Mouse (Mus musculus) liver, adult 2 months (tissue): ENCODE results near the gene 2310022A10Rik. TPM values are rescaled to one million over a fixed set of nuclear protein-coding genes. Genes with fewer than 3 reads are reported as not detected.

Experiments
- DNase-seq: peaks from one replicate; pipeline ENCODE4 v3.0.0-alpha.2; 2011; ENCODE audit warnings: low read depth, low spot score; ENCODE audit errors: extremely low read depth
- H3K27ac ChIP-seq: fragments of 200-500 bp; replicated peaks from 2 replicates; pipeline ENCODE4 v1.5.1; 2012; ENCODE audit warnings: low read depth, mild to moderate bottlenecking, control low read depth, inconsistent platforms, low read length; ENCODE audit not compliant: insufficient read depth
- H3K27me3 ChIP-seq: fragments of 200-500 bp; 2 replicates; pipeline ENCODE4 v1.6.1; 2012; ENCODE audit warnings: mild to moderate bottlenecking, moderate library complexity, low read length, inconsistent platforms; ENCODE audit not compliant: control insufficient read depth, insufficient read depth
- H3K36me3 ChIP-seq: fragments of 200-500 bp; 2 replicates; pipeline ENCODE4 v1.6.1; 2012; ENCODE audit warnings: low read length, inconsistent platforms; ENCODE audit not compliant: control insufficient read depth, insufficient read depth
- H3K4me1 ChIP-seq: fragments of 200-500 bp; 2 replicates; pipeline ENCODE4 v1.6.1; 2011; ENCODE audit warnings: low read length; ENCODE audit not compliant: control insufficient read depth, insufficient read depth
- H3K4me3 ChIP-seq: fragments of 200-500 bp; 2 replicates; pipeline ENCODE4 v1.5.1; 2011; ENCODE audit warnings: low read depth, mild to moderate bottlenecking, control low read depth, low read length, moderate library complexity; ENCODE audit not compliant: insufficient read depth
- H3K79me2 ChIP-seq: fragments of 200-500 bp; 2 replicates; pipeline ENCODE4 v1.6.1; 2012; ENCODE audit warnings: inconsistent platforms, mild to moderate bottlenecking, low read length, moderate library complexity; ENCODE audit not compliant: control insufficient read depth, insufficient read depth
- H3K9ac ChIP-seq: fragments of 200-500 bp; 2 replicates; pipeline ENCODE4 v1.6.1; 2012; ENCODE audit warnings: low read depth, mild to moderate bottlenecking, control low read depth, inconsistent platforms, low read length
- CTCF ChIP-seq: fragments of 200-500 bp; IDR thresholded peaks from 2 replicates; pipeline ENCODE4 v1.5.1; 2011; ENCODE audit warnings: low read depth, low read length, control low read depth
- POLR2A ChIP-seq: fragments of 200-500 bp; IDR thresholded peaks from 2 replicates; pipeline ENCODE4 v1.6.1; 2011; ENCODE audit warnings: low read length, control low read depth; ENCODE audit not compliant: insufficient read depth; ENCODE audit errors: extremely low read depth
- WGBS: fragments of 180-500 bp; shearing (Covaris S2); methylation state at CpG from one replicate; pipeline ENCODE4 v1.1.7; 2018; 5-methylcytosine and 5-hydroxymethylcytosine counted together
- polyA plus RNA-seq: library from polyadenylated mRNA; depleted of rRNA; stranded (reverse); fragments of >200 nt; gene quantifications from 2 replicates; pipeline ENCODE4 v1.2.3, GENCODE M21; 2012
- total RNA-seq: library from RNA; depleted of rRNA; stranded (reverse); fragments of >200 nt; gene quantifications from 2 replicates; pipeline ENCODE4 v1.2.3, GENCODE M21; 2014

2310022A10Rik gene
- total and polyA plus RNA-seq, 2 experiments: 1.2 to 8.5 TPM

DNA sequence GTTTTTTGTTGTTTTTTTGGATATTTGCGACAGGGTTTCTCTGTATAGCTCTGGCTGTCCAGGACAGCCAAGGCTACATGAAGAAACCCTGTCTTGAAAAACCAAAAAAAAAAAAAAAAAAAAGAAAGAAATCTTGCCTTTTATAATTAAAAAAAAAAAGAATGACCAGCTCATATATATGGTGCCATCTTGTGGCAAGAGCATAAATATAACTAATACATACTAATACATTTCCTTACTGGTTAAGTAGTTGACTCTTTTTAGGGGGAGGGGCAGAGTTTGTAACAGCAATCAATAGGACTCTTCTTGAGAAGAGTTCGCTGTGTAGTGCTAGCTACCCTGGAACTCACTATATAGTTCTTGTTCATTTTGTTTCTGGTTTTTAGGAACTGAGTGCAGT is 34.7 kb downstream of the 2310022A10Rik start:
- 70% methylated on average over 2 of the region's 2 CpGs for WGBS

DNA sequence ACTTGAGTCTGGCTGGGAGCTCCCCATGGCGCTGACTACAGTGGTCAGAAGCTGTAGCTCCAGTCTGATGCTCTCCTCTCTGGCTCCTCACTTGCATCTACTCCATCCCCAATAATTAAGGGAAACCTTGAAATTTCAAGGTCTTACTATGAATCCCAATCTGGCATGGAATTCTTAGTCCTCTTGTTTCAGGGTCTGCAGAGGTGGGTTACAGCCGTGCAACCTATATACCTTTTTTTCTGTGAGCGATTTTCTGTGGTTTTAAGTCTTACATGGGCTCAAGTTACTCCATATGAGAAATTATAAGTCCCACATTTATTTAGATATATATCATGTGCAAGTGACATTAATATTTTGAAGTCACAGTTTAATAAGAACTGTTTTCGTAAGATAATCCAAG is 37.1 kb downstream of the 2310022A10Rik start:
- Histone ChIP-seq H3K79me2 (peaks cover 19% of the 10 kb centered on the region; the same call in 1 of the 2 replicates), H3K36me3 (no peaks in the 10 kb centered on the region), H3K4me1 (peaks cover 7% of the 10 kb centered on the region), H3K27ac (no peak overlapping the region), H3K4me3 (no peak overlapping the region), H3K9ac (no peak overlapping the region), H3K27me3 (no peaks in the 10 kb centered on the region)
- TF ChIP-seq CTCF (no peak), POLR2A (no peak)
- WGBS: 97% methylated on average over 4 of the region's 4 CpGs
- no peak for DNase-seq

More for the DNA sequence above, 34.7 kb downstream of the 2310022A10Rik start:
- no peaks in the 10 kb centered on the region for H3K36me3 ChIP-seq
- H3K9ac ChIP-seq: no peak overlapping the region
- H3K27ac ChIP-seq: no peak overlapping the region
- H3K79me2 ChIP-seq: peaks cover 6% of the 10 kb centered on the region; the same call in 1 of the 2 replicates
- DNase-seq: no peak
- H3K4me3 ChIP-seq: no peak overlapping the region
- TF ChIP-seq CTCF (no peak), POLR2A (no peak)
- H3K27me3 ChIP-seq: no peaks in the 10 kb centered on the region
- no peaks in the 10 kb centered on the region for H3K4me1 ChIP-seq

DNA sequence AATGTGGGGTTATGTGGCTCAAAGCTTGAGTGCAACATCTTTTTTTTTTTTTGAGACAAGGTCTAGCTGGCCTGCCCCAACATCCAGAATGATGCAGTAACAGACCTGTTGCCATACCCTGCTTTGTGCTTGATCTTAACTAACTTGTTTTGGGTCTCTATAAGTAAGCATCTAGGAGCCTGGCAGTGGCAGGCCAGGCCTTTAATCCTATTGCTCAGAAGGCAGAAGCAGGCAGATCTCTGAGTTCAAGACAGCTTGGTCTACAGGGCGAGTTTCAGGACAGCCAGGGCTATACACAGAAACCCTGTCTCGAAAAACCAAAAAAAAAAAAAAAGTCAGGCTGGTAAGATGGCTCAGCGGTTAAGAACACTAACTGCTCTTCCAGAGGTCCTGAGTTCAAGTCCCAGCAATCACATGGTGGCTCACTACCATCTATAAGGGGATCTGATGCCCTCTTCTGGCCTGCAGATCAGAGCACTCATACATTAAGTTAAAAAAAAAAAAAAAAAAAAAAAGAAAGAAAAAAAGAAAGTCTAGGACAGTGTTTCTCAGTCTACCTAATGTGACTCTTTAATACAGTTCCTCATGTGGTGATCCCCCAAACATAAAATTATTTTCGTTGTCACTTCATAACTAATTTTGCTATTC is 37.7 kb downstream of the 2310022A10Rik start:
- Histone ChIP-seq H3K79me2 (peaks cover 23% of the 10 kb centered on the region; the same call in 1 of the 2 replicates), H3K4me1 (peaks cover 11% of the 10 kb centered on the region), H3K9ac (no peak overlapping the region), H3K27me3 (no peaks in the 10 kb centered on the region), H3K4me3 (no peak overlapping the region), H3K27ac (peak overlapping the region; percentile 49), H3K36me3 (no peaks in the 10 kb centered on the region)
- no peak for DNase-seq
- WGBS: 60% methylated on average over 4 of the region's 4 CpGs
- TF ChIP-seq POLR2A (no peak), CTCF (no peak)

DNA sequence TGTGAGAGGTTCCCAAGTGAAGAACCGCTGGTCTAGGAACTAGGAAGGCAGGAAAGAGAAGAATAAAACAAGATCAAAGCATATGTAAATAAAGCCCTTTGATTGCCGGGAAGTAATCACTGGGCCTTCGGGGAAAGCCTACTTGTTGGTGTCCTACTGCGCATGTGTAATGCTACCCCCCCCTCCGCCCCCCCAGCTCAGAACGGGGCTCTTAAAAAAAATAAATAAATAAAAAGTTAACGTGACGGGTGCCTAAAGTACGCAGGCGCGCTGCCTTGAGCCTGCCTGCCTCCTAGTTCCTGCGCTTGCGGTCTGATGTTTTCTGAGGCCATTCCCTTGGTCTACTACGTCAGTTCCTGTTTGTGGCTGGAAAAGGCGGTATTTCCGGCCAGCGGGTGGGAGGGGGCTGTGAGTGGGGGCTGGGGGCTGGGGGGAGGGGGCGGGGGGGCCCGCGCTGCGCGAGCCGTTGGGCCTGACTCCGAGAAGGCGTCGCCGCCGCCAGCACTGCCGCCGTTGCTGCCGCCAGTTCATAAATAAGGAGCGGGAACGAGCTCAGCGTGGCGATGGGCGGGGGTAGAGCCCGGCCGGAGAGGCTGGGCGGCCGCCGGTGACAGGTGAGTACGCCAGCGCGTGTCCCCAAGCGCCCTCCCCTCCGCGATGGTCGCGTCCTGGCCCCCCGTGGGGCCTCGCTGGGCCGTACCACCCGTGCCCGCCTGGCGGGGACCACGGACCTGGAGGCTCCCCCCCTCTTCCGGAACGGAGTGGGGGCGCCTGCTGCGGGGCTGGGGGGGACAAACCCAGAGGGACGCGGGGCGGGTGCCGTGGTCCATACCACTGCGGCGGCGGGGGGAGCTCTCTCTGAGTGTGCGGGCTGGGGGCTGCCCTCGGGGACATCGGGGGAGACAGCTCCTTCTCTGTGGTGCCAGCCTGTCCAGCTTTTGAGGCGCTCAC is 38.5 kb downstream of the 2310022A10Rik start, which contains the start of gene Akt2:
Akt2 (plus strand) TSS at position 287 of the 951 bp plus-strand sequence.
- TF ChIP-seq POLR2A (0 out of 2 replicates have a peak, but pooled peaks have one; percentile 23), CTCF (no peak)
- Histone ChIP-seq H3K4me3 (peak within 1 kb of the TSS; percentile 86), H3K4me1 (peaks cover 15% of the 10 kb centered on the region), H3K79me2 (peaks cover 32% of the 10 kb centered on the region; the same call in 1 of the 2 replicates), H3K27ac (peak within 1 kb of the TSS; percentile 95), H3K27me3 (no peaks in the 10 kb centered on the region), H3K36me3 (no peaks in the 10 kb centered on the region), H3K9ac (peak within 1 kb of the TSS; percentile 93)
- WGBS: under 1% methylated on average over 67 of the region's 71 CpGs
- DNase-seq: peak; percentile 95

DNA sequence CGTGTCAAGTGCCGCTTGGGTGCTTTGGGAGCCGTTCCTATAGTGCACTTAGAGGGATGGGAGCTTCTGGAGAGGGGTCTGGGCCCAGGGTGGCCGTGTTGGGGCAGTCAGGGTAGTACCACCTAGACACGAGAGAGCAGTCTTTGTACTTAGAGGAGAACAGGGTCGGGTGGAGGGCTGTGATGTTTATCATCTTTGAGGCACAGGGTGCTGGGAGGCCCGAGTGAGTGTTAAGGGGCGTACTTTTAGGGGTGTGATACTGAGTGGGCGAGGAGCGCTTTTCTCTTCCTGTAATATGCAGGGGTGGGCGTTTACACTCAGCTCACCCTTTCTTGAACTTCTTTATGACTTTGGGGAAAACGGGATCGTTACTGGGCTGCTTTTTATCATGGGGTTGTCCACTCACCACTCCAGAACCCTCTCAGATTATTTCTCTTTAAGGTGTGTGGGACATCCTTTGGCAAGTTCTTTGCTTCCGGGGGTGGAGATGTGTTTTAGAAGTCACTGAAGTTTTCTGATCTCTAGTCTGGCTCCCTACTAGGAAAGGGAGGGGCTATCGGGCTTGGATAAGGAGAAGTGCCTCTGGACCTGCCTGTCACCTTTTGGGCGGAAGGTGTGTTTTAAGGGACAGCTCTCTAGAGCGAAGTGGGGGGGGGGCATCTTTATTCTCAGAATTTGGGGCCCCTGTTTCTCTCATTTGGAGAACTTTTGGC is 39.3 kb downstream of the 2310022A10Rik start:
- WGBS: under 1% methylated on average over 17 of the region's 17 CpGs

More for the DNA sequence above, 39.3 kb downstream of the 2310022A10Rik start:
- H3K27me3 ChIP-seq: no peaks in the 10 kb centered on the region
- H3K4me3 ChIP-seq: peak overlapping the region; percentile 86
- peak overlapping the region; percentile 93 for H3K9ac ChIP-seq
- peaks cover 18% of the 10 kb centered on the region for H3K4me1 ChIP-seq
- peak overlapping the region; percentile 95 for H3K27ac ChIP-seq
- TF ChIP-seq CTCF (no peak), POLR2A (no peak)
- peaks cover 40% of the 10 kb centered on the region; the same call in 1 of the 2 replicates for H3K79me2 ChIP-seq
- H3K36me3 ChIP-seq: no peaks in the 10 kb centered on the region
- peak; percentile 96 for DNase-seq
